Mouse (Mus musculus): Measurements from ENCODE around the gene Ltbr.

- TF ChIP-seq CTCF (IDR thresholded peaks at IDR 0.05; ENCODE audit: extremely low read depth, insufficient read depth, low read length) (no peak), POLR2A (IDR thresholded peaks at IDR 0.05; ENCODE audit: extremely low read depth, insufficient read depth, low read length) (0 out of 2 replicates have a peak, but pooled peaks have one; percentile 6)
Observed at GRCm38 (mm10) chr6:125265239-125265638, 48.4 kb downstream of the Ltbr start.

Data from cortical plate, adult 2 months (tissue).